Mouse (Mus musculus): ENCODE results near the gene Cd4.

DNA sequence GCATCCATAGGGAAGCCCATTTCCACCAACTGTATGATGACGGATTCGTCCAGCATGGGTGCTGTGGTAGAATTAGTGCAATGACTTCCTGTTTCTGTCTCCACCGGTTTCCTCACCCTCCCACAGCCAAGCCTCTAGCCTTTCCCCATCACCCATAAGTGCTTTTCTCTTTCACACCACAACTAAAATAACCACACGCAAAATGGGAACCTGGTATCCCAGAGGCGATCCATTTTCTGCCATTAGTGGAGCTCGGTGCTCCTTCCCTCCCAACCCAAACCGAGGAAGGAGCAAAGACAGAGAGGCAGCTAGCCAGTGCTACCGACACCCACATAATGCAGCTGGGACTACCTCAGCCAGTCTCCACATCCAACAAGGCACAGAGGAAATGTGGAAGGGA lies 70.0 kb downstream of the Cd4 start:
- TF ChIP-seq CTCF (conservative IDR thresholded peaks at IDR 0.05 in 1 of 2, IDR thresholded peaks at IDR 0.05 in 1 of 2; ENCODE audit: low read depth in 2 of 2, low read length in 2 of 2) (no peak), MAX (IDR thresholded peaks at IDR 0.05; ENCODE audit: low read length) (no peak), EP300 (IDR thresholded peaks at IDR 0.05; ENCODE audit: low read length) (no peak)
